Mouse (Mus musculus): Measurements from ENCODE around the gene Gm28308. TPM values are rescaled to one million over a fixed set of nuclear protein-coding genes. Genes with fewer than 3 reads are reported as not detected.

Gene Gm28308
- polyA plus RNA-seq, 1 experiment from 2014 or later = not detected

DNA sequence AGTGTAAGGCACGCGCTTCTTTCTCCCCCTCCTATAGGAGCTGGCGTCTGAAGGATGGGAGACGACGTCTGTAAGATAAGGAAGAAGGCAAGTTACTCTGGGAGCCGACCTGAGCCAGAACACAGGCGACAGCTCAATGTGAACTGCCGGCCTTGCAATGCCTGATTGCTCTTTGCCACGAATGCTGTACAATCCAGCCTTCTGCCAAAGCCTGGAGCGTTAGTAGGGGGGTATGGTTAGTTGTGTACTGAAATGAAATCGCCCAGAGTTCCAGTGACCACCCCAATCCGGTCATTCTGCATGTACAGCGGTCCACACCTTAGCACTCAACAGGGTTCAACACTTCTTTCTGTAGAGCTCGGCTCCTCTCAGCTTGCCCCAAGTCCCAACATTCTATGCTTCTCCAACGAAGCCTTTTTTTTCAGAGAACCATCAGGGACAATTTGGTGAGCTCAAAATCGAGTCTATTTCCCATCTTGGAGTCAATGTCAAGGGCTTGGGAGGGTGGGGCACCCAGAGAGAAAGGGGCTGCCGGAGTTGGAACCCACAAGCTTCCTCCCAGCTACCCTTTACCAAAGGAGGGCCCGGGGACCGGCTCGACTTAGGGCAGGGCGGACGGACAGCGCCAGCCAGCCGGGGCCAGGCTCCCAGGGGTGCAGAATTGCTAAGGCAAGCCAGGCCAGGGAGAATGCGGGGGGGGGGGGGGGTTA is 46.1 kb upstream of the Gm28308 start:
- H3K9me3 ChIP-seq (ENCODE audit: low read length) = no peaks in the 10 kb centered on the region
- no peak overlapping the region for H3K4me2 ChIP-seq (ENCODE audit: low read depth, low read length)
- peaks cover 4% of the 10 kb centered on the region for H3K4me1 ChIP-seq (ENCODE audit: insufficient read depth)
- peaks cover 91% of the 10 kb centered on the region for H3K27me3 ChIP-seq (ENCODE audit: insufficient read depth, low read length)
- H3K9ac ChIP-seq (replicated peaks) = no peak overlapping the region
- 2% methylated on average over 24 of the region's 25 CpGs for WGBS (ENCODE audit: insufficient replicate concordance)
- DNase-seq (no peak), ATAC-seq (no peak)
- H3K4me3 ChIP-seq (ENCODE audit: low read depth, low read length) = no peak overlapping the region
- TF ChIP-seq EP300 (IDR thresholded peaks at IDR 0.05; ENCODE audit: low read depth) (no peak), CTCF (IDR thresholded peaks at IDR 0.05; ENCODE audit: low read depth) (no peak)
- no peaks in the 10 kb centered on the region for H3K36me3 ChIP-seq (replicated peaks; ENCODE audit: insufficient read depth, low read length)
- H3K27ac ChIP-seq (ENCODE audit: low read depth) = no peak overlapping the region

DNA sequence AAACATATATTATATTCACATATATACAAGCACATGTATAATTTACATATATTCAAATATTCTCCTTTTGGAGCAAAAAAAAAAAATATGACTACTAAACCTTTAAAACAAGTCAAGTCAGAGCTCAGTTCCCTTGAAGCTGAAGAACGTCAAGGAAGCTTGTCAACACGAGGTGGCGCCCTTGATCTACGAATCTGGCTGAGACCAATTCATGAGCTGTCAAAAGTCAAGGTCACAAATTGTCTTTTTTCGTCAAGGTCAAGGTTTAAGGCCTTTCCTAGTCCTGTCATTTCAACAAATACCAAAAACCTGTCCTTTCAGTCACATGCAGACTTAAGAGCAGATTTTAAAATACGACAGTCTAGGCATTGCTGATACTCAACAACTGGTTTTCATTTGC is 43.8 kb upstream of the Gm28308 start:
- no peaks in the 10 kb centered on the region for H3K36me3 ChIP-seq (replicated peaks; ENCODE audit: insufficient read depth, low read length)
- no peak overlapping the region for H3K4me2 ChIP-seq (ENCODE audit: low read depth, low read length)
- H3K9ac ChIP-seq (replicated peaks) = no peak overlapping the region
- TF ChIP-seq EP300 (IDR thresholded peaks at IDR 0.05; ENCODE audit: low read depth) = no peak
- peak; percentile 81 for TF ChIP-seq CTCF (IDR thresholded peaks at IDR 0.05; ENCODE audit: low read depth)
- no peaks in the 10 kb centered on the region for H3K9me3 ChIP-seq (ENCODE audit: low read length)
- H3K27me3 ChIP-seq (ENCODE audit: insufficient read depth, low read length) = peaks cover 91% of the 10 kb centered on the region
- WGBS (ENCODE audit: insufficient replicate concordance) = under 1% methylated on average over 6 of the region's 6 CpGs
- peaks cover 4% of the 10 kb centered on the region for H3K4me1 ChIP-seq (ENCODE audit: insufficient read depth)
- DNase-seq = peak; percentile 83
- no peak overlapping the region for H3K4me3 ChIP-seq (ENCODE audit: low read depth, low read length)
- H3K27ac ChIP-seq (ENCODE audit: low read depth) = no peak overlapping the region
- no peak for ATAC-seq

DNA sequence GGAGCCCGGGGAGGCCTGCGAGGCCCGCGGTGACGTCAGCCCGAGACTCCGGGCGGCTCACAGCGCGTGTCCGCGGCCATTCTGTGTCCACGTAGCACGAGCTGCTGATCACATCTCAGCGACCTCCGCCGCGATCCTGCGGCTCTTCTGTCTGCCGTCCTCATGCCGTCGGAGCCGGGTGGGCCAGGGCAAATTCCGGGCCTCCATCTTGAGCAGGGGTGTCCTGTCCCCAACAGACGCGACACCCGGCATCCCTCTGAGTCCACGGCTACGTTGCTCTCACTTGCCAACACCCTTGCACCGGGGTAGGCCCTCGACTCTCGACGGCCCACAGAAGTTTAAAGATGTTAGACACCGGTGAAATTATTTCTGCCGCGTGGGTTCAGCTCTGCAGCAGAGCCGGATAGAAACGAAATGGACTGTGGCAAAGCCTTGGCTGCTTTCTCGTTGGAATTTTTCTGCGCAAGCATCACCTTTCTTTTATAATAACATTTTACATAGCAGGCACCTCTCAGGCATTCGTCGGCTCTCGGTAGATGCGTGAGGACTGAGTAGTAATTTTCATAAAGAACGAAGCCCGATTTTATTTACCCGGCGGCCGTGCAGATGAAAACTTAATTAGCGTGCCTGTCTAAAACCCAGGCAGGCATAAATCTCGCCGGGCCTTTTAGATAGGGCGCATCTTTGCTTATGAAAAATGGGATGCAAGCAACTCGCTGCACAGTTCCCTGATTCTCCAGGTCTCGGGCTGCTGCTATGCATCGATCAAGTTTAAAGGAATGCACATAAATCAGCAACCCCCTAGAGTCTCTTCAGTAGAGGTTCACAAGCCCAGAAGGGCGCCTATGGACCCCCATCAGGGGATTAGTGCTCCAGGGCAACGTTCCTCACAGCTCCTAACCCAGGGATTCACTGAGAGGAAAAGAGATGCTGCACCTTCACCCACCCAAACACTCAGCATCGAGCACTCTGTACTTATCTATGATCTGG is 40.7 kb upstream of the Gm28308 start:
- ATAC-seq (no peak), DNase-seq (no peak)
- no peaks in the 10 kb centered on the region for H3K36me3 ChIP-seq (replicated peaks; ENCODE audit: insufficient read depth, low read length)
- H3K4me3 ChIP-seq (ENCODE audit: low read depth, low read length) = no peak overlapping the region
- no peak overlapping the region for H3K9ac ChIP-seq (replicated peaks)
- 2% methylated on average over 59 of the region's 59 CpGs for WGBS (ENCODE audit: insufficient replicate concordance)
- no peak overlapping the region for H3K27ac ChIP-seq (ENCODE audit: low read depth)
- H3K9me3 ChIP-seq (ENCODE audit: low read length) = no peaks in the 10 kb centered on the region
- H3K4me2 ChIP-seq (ENCODE audit: low read depth, low read length) = no peak overlapping the region
- H3K27me3 ChIP-seq (ENCODE audit: insufficient read depth, low read length) = peaks cover 97% of the 10 kb centered on the region
- H3K4me1 ChIP-seq (ENCODE audit: insufficient read depth) = no peaks in the 10 kb centered on the region
- TF ChIP-seq CTCF (IDR thresholded peaks at IDR 0.05; ENCODE audit: low read depth) (no peak), EP300 (IDR thresholded peaks at IDR 0.05; ENCODE audit: low read depth) (no peak)

DNA sequence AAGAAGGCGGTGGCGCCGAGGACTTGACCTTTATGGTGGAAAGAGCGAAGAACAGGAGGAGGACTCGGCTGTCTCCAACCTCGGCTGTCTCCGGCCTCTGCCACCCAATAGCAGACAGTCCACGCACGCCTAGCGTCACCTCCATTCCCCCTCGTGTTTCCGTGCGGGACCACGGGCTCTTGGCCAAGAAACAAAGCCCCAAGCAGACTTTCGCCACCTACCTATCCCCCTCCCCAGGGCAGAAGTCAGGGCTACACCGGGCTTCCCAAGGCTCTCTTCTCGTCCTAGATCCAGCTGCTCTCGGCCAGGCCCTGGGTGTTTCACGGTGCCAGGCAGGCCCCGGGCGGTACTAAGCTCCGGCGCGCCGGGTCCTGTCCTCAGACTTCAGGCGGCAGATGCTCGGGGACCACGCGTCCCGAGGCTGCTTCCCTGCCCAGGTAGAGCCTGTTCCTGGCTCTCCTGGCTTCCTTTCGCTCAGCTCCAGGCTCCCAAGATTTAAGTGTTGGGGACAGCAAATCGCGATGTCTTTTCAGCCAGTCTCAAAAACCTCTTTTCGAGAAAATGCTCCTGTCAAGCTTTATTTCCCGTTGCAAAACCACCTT is 39.7 kb upstream of the Gm28308 start:
- Histone ChIP-seq H3K27ac (ENCODE audit: low read depth) (no peak overlapping the region), H3K9ac (replicated peaks) (no peak overlapping the region), H3K9me3 (ENCODE audit: low read length) (no peaks in the 10 kb centered on the region), H3K4me3 (ENCODE audit: low read depth, low read length) (no peak overlapping the region), H3K4me1 (ENCODE audit: insufficient read depth) (no peaks in the 10 kb centered on the region), H3K4me2 (ENCODE audit: low read depth, low read length) (no peak overlapping the region), H3K27me3 (ENCODE audit: insufficient read depth, low read length) (peaks cover 97% of the 10 kb centered on the region), H3K36me3 (replicated peaks; ENCODE audit: insufficient read depth, low read length) (no peaks in the 10 kb centered on the region)
- 2% methylated on average over 35 of the region's 35 CpGs for WGBS (ENCODE audit: insufficient replicate concordance)
- DNase-seq (no peak), ATAC-seq (no peak)
- TF ChIP-seq CTCF (IDR thresholded peaks at IDR 0.05; ENCODE audit: low read depth) = no peak
- TF ChIP-seq EP300 (IDR thresholded peaks at IDR 0.05; ENCODE audit: low read depth) = no peak

DNA sequence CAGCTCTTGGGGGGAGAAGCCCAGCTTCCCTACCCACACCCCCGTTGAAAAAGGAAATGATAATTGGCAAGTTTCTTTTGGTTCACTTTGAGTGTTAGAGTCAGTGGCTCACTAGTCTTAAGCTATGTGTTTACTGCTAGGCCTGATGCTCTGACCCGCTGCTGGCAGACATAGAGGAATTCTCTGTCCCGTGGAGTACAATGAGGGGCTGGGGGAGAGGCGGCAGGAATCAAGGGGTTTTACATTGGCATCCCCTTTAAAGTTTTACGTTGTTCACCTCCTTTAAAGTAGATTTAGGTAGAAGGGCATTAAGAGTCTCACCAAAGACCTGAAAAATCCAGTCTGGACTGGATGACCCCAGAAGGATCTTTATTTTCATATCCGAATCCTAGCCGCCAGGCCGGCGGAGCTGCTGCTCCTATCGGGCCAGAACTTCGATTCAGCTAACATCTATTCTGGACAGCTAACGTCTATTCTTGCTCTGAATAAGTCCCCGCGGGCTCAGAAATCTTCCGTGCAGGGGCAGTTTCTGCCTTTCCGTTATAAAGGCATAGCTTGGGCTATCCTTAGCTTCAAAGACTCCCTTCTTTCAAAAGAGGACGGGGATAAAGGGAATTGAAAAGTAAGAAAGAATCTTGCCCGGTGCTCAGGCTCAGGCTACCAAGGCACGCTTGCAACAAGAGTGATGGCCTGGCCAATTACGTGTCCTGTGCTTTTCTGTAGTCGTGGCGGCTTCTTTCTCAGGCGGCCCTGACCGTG is 39.1 kb upstream of the Gm28308 start:
- H3K9me3 ChIP-seq (ENCODE audit: low read length) = no peaks in the 10 kb centered on the region
- ATAC-seq = no peak
- H3K4me1 ChIP-seq (ENCODE audit: insufficient read depth) = no peaks in the 10 kb centered on the region
- H3K4me2 ChIP-seq (ENCODE audit: low read depth, low read length) = no peak overlapping the region
- H3K27ac ChIP-seq (ENCODE audit: low read depth) = no peak overlapping the region
- no peak overlapping the region for H3K4me3 ChIP-seq (ENCODE audit: low read depth, low read length)
- H3K27me3 ChIP-seq (ENCODE audit: insufficient read depth, low read length) = peaks cover 97% of the 10 kb centered on the region
- DNase-seq = no peak
- TF ChIP-seq EP300 (IDR thresholded peaks at IDR 0.05; ENCODE audit: low read depth) (no peak), CTCF (IDR thresholded peaks at IDR 0.05; ENCODE audit: low read depth) (no peak)
- 5% methylated on average over 24 of the region's 24 CpGs for WGBS (ENCODE audit: insufficient replicate concordance)
- H3K9ac ChIP-seq (replicated peaks) = no peak overlapping the region
- no peaks in the 10 kb centered on the region for H3K36me3 ChIP-seq (replicated peaks; ENCODE audit: insufficient read depth, low read length)
